Mouse (Mus musculus): Measurements from ENCODE around the gene Fam71a. TPM values are rescaled to one million over a fixed set of nuclear protein-coding genes. Genes with fewer than 3 reads are reported as not detected.
A peak's percentile ranks its signal among the peaks of the same experiment; 100 is the strongest.

Gene Fam71a
- polyA plus RNA-seq, 1 experiment from 2014 or later = not detected

DNA sequence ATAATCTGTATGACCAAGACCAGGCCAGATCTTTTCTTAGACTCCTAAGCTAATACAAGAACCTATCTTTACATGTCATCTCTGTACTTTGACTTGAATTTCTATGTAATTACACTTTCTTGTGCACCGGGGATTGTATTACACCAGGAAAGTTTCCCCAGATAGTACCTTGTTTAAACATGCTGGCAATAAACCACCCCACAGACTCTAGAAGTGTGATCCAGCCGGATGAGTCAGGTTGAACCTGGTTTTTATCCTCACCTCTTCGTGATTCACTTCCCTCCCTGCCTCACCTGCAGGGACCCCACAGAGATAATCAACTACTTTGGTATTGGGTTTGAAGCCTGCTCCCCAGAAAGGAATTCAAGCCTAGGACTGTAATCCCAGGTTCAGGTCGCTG is 29.2 kb downstream of the Fam71a start:
- WGBS = 42% methylated on average over 4 of the region's 4 CpGs
- no peaks in the 10 kb centered on the region for H3K27me3 ChIP-seq (ENCODE audit: control insufficient read depth, insufficient read depth, low read length)
- H3K4me1 ChIP-seq (replicated peaks; ENCODE audit: control insufficient read depth, insufficient read depth) = no peaks in the 10 kb centered on the region
- DNase-seq (ENCODE audit: low spot score) = no peak
- no peak overlapping the region for H3K9ac ChIP-seq (ENCODE audit: low read length)
- no peaks in the 10 kb centered on the region for H3K36me3 ChIP-seq (ENCODE audit: control insufficient read depth, insufficient read depth, low read length)
- H3K27ac ChIP-seq (replicated peaks) = no peak overlapping the region
- H3K9me3 ChIP-seq (ENCODE audit: control insufficient read depth, low read length) = no peaks in the 10 kb centered on the region
- ATAC-seq (ENCODE audit: low FRiP score, low TSS enrichment) = no peak
- TF ChIP-seq EP300 (optimal IDR thresholded peaks at IDR 0.05) = no peak
- TF ChIP-seq CTCF (IDR thresholded peaks at IDR 0.05; ENCODE audit: low read depth) = no peak
- no peak overlapping the region for H3K4me2 ChIP-seq (replicated peaks; ENCODE audit: low read depth)
- H3K4me3 ChIP-seq (ENCODE audit: low read depth, low read length) = no peak overlapping the region

DNA sequence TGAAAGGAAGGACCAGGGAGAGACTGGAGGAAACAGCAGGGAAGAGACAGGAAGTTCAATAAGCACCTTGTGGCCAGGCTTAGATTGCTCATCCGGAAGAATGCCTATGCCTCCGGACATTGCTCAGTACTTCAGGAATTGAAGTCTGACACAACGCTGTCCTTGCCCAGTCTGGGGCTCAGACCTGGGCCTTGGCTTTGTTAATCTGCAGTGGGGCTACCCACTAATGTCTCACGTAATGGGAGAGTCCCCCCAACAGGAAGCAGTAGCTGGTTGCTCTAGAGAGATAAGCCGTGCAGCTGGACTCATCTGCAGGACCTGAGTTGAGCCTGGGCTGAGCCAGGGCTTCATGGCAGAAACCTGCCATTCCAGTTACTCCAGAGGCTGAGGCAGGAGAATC is 31.7 kb downstream of the Fam71a start:
- Histone ChIP-seq H3K4me3 (ENCODE audit: low read depth, low read length) (no peak overlapping the region), H3K27ac (replicated peaks) (no peak overlapping the region), H3K4me2 (replicated peaks; ENCODE audit: low read depth) (no peak overlapping the region), H3K36me3 (ENCODE audit: control insufficient read depth, insufficient read depth, low read length) (no peaks in the 10 kb centered on the region), H3K9ac (ENCODE audit: low read length) (no peak overlapping the region), H3K4me1 (replicated peaks; ENCODE audit: control insufficient read depth, insufficient read depth) (no peaks in the 10 kb centered on the region), H3K9me3 (ENCODE audit: control insufficient read depth, low read length) (no peaks in the 10 kb centered on the region), H3K27me3 (ENCODE audit: control insufficient read depth, insufficient read depth, low read length) (no peaks in the 10 kb centered on the region)
- 64% methylated on average over 5 of the region's 5 CpGs for WGBS
- ATAC-seq (ENCODE audit: low FRiP score, low TSS enrichment) = no peak
- no peak for DNase-seq (ENCODE audit: low spot score)
- no peak for TF ChIP-seq EP300 (optimal IDR thresholded peaks at IDR 0.05)
- no peak for TF ChIP-seq CTCF (IDR thresholded peaks at IDR 0.05; ENCODE audit: low read depth)

DNA sequence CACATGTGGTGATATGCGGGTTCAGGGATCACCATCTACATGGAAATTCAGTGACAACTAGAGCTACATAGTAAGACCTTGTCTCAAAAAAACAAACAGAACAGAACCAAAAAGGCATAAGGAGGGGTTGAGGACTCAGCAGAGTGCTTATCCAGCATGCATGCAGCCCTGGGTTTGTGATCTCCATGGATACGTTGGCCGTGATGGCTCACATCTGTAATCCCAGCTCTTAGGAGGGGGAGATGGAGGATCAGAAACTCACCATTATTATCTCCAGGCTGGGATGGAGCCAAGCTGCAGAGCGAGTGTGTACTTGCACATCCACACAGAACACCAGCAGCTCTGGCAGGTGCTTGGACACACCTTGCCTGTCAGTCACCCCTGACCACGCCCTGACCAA is 32.4 kb downstream of the Fam71a start:
- H3K4me3 ChIP-seq (ENCODE audit: low read depth, low read length) = no peak overlapping the region
- H3K36me3 ChIP-seq (ENCODE audit: control insufficient read depth, insufficient read depth, low read length) = no peaks in the 10 kb centered on the region
- no peak overlapping the region for H3K9ac ChIP-seq (ENCODE audit: low read length)
- H3K4me2 ChIP-seq (replicated peaks; ENCODE audit: low read depth) = no peak overlapping the region
- no peaks in the 10 kb centered on the region for H3K27me3 ChIP-seq (ENCODE audit: control insufficient read depth, insufficient read depth, low read length)
- no peak for TF ChIP-seq CTCF (IDR thresholded peaks at IDR 0.05; ENCODE audit: low read depth)
- TF ChIP-seq EP300 (optimal IDR thresholded peaks at IDR 0.05) = no peak
- H3K27ac ChIP-seq (replicated peaks) = no peak overlapping the region
- H3K9me3 ChIP-seq (ENCODE audit: control insufficient read depth, low read length) = no peaks in the 10 kb centered on the region
- ATAC-seq (ENCODE audit: low FRiP score, low TSS enrichment) (no peak), DNase-seq (ENCODE audit: low spot score) (no peak)
- H3K4me1 ChIP-seq (replicated peaks; ENCODE audit: control insufficient read depth, insufficient read depth) = no peaks in the 10 kb centered on the region
- WGBS = 55% methylated on average over 5 of the region's 5 CpGs

DNA sequence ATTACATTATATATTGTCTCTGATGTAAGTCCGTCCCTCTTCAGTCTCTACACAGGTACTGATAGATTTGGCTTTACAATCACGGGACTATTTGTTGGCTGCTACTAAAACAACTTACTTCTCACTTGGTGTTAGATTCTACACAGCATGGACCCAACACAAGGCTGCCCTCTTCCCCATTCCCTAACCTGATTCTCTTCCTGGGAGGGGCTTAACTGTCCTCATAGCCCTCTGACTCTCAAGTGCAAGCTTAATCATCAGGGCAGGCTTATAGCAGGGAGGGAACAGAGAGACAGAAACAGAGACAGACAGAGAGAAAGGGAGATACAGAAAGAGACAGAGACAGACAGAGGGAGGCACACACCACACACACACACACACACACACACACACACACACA is 32.9 kb downstream of the Fam71a start:
- no peak overlapping the region for H3K4me3 ChIP-seq (ENCODE audit: low read depth, low read length)
- H3K4me1 ChIP-seq (replicated peaks; ENCODE audit: control insufficient read depth, insufficient read depth) = no peaks in the 10 kb centered on the region
- no peaks in the 10 kb centered on the region for H3K9me3 ChIP-seq (ENCODE audit: control insufficient read depth, low read length)
- no peaks in the 10 kb centered on the region for H3K36me3 ChIP-seq (ENCODE audit: control insufficient read depth, insufficient read depth, low read length)
- ATAC-seq (ENCODE audit: low FRiP score, low TSS enrichment) (no peak), DNase-seq (ENCODE audit: low spot score) (no peak)
- WGBS = 84% methylated on average over 2 of the region's 2 CpGs
- no peak overlapping the region for H3K4me2 ChIP-seq (replicated peaks; ENCODE audit: low read depth)
- H3K9ac ChIP-seq (ENCODE audit: low read length) = no peak overlapping the region
- H3K27me3 ChIP-seq (ENCODE audit: control insufficient read depth, insufficient read depth, low read length) = no peaks in the 10 kb centered on the region
- no peak overlapping the region for H3K27ac ChIP-seq (replicated peaks)
- TF ChIP-seq EP300 (optimal IDR thresholded peaks at IDR 0.05) (no peak), CTCF (IDR thresholded peaks at IDR 0.05; ENCODE audit: low read depth) (no peak)

DNA sequence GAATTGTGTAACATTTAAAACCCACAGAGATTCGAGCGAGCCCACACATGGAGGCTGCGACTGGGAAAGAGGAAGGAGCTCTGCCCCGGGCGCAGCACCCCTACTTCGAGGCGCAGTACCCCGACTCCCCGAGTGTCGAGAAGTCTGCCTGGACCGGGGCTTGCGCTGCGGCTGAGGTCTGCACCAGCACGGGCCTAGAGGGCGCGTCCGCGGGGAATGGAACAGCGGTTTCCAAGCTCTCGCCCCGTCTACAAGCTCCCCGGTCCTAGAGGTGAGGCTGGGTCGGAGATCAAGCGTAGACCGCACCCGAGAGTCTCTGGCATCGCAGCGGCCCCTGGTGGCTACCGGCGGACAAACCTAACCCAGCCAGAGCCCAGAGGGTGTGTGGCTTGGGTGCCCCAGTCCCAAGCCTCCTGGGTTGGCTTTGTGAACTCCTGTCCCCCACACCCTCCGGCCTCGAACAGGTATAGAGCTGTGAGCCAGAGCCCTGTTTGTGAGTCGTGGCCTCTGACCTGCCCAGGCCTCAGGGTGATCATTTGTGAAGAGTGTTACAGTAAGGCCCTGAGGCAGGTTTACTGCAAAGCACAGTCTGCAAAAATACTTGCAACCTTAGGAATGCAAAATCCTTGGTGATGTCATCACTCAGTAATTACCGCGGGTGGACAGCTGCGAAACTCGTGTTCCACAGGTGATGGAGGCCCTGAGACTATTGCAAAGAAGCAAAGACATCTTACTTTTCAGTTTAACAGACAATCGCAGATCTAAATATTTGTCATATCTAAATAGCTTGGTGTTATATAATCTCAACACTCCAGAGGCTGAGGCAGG is 38.6 kb downstream of the Fam71a start:
- Histone ChIP-seq H3K4me3 (ENCODE audit: low read depth, low read length) (peak overlapping the region; percentile 28; the same call in 1 of the 2 replicates), H3K4me1 (replicated peaks; ENCODE audit: control insufficient read depth, insufficient read depth) (no peaks in the 10 kb centered on the region), H3K27me3 (ENCODE audit: control insufficient read depth, insufficient read depth, low read length) (no peaks in the 10 kb centered on the region), H3K9ac (ENCODE audit: low read length) (0 out of 2 replicates have a peak overlapping the region, but pooled peaks have one; percentile 43), H3K9me3 (ENCODE audit: control insufficient read depth, low read length) (no peaks in the 10 kb centered on the region), H3K27ac (replicated peaks) (no peak overlapping the region), H3K4me2 (replicated peaks; ENCODE audit: low read depth) (peak overlapping the region; percentile 48), H3K36me3 (ENCODE audit: control insufficient read depth, insufficient read depth, low read length) (no peaks in the 10 kb centered on the region)
- DNase-seq (ENCODE audit: low spot score) = peak; percentile 83
- WGBS = 13% methylated on average over 38 of the region's 38 CpGs
- peak; percentile 84 for TF ChIP-seq CTCF (IDR thresholded peaks at IDR 0.05; ENCODE audit: low read depth)
- TF ChIP-seq EP300 (optimal IDR thresholded peaks at IDR 0.05) = no peak
- peak; percentile 87 for ATAC-seq (ENCODE audit: low FRiP score, low TSS enrichment)

DNA sequence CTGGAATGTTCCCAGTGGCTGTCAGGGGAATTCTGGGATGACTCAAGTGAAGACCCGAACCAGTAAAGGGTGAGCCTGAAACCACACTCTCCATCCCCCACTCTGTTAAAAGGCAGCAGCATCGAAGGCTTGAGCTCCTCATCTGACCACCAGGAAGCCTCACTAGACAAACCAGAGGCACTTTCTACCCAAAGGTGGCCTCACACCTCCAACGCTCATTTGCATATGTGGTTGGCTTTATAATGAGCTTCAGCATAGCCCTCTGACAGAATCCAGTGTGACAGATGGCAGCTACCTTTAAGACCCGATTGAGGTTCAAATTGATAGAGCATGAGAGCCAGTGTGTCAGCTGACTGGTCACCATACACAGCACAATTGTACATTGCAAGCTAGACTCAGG is 40.3 kb downstream of the Fam71a start:
- no peak overlapping the region for H3K4me3 ChIP-seq (ENCODE audit: low read depth, low read length)
- H3K9me3 ChIP-seq (ENCODE audit: control insufficient read depth, low read length) = no peaks in the 10 kb centered on the region
- H3K4me2 ChIP-seq (replicated peaks; ENCODE audit: low read depth) = no peak overlapping the region
- TF ChIP-seq CTCF (IDR thresholded peaks at IDR 0.05; ENCODE audit: low read depth) (no peak), EP300 (optimal IDR thresholded peaks at IDR 0.05) (no peak)
- WGBS = 65% methylated on average over 4 of the region's 4 CpGs
- ATAC-seq (ENCODE audit: low FRiP score, low TSS enrichment) (no peak), DNase-seq (ENCODE audit: low spot score) (no peak)
- H3K36me3 ChIP-seq (ENCODE audit: control insufficient read depth, insufficient read depth, low read length) = no peaks in the 10 kb centered on the region
- H3K27ac ChIP-seq (replicated peaks) = no peak overlapping the region
- H3K27me3 ChIP-seq (ENCODE audit: control insufficient read depth, insufficient read depth, low read length) = no peaks in the 10 kb centered on the region
- H3K9ac ChIP-seq (ENCODE audit: low read length) = no peak overlapping the region
- H3K4me1 ChIP-seq (replicated peaks; ENCODE audit: control insufficient read depth, insufficient read depth) = no peaks in the 10 kb centered on the region

Measured in stomach, postnatal 0 days (tissue).